Comparison of ENCODE assay signal across 15 mouse cellular contexts in genomic region chr14:34309266-34309665, GRCm38 (mm10). TPM values are rescaled to one million over a fixed set of nuclear protein-coding genes. Genes with fewer than 3 reads are reported as not detected.
A peak's percentile ranks its signal among the peaks of the same experiment; 100 is the strongest.
DNase-seq lines count a peak whose midpoint lies in the region; ATAC-seq and TF ChIP-seq lines count a peak whose summit lies in the region.
"Had no signal": no experiment of that assay in that cellular context is flagged by ENCODE, and none has a peak within 500 bp of the region (broad histone marks: within the 10 kb centered on the region; RNA-seq: fewer than 3 reads in every experiment).

No protein-coding gene starts in this region.

- 89% methylated on average over 4 of the region's 4 CpGs for WGBS in forebrain, embryonic 10.5 days
- WGBS in forebrain, embryonic 15.5 days: 90% methylated on average over 4 of the region's 4 CpGs
- 94% methylated on average over 4 of the region's 4 CpGs for WGBS in kidney, embryonic 14.5 days
- 68% methylated on average over 4 of the region's 4 CpGs for WGBS in liver, embryonic 12.5 days (ENCODE audit: insufficient replicate concordance)

- no peak overlapping the region for H3K9ac ChIP-seq in forebrain, embryonic 15.5 days (replicated peaks)
- peak overlapping the region; percentile 61; the same call in 1 of the 2 replicates for H3K9ac ChIP-seq in kidney, embryonic 14.5 days (ENCODE audit: low read depth, low read length)
- H3K9ac ChIP-seq in CH12.LX (ENCODE audit: insufficient read depth, low read depth): no peak overlapping the region
- H3K9ac ChIP-seq in liver, embryonic 12.5 days: peak overlapping the region; percentile 91; the same call in 1 of the 2 replicates

- no peak for TF ChIP-seq CTCF in CH12.LX (conservative IDR thresholded peaks at IDR 0.05 in 1 of 2, IDR thresholded peaks at IDR 0.05 in 1 of 2; ENCODE audit: low read depth in 2 of 2, low read length in 2 of 2)

- no peak for TF ChIP-seq EP300 in CH12.LX (IDR thresholded peaks at IDR 0.05; ENCODE audit: low read length)

- no peak for TF ChIP-seq POLR2A in CH12.LX (IDR thresholded peaks at IDR 0.05; ENCODE audit: low read depth, low read length)

- peak overlapping the region; percentile 97; the same call in 1 of the 2 replicates for H3K27ac ChIP-seq in forebrain, embryonic 10.5 days
- H3K27ac ChIP-seq in forebrain, embryonic 15.5 days (replicated peaks): no peak overlapping the region
- no peak overlapping the region for H3K27ac ChIP-seq in kidney, embryonic 14.5 days (ENCODE audit: low read depth, low read length)
- H3K27ac ChIP-seq in CH12.LX (ENCODE audit: insufficient read depth, low read depth): no peak overlapping the region
- H3K27ac ChIP-seq in liver, embryonic 12.5 days: 0 out of 2 replicates have a peak overlapping the region, but pooled peaks have one; percentile 91

- in situ Hi-C loops in CH12.LX (cut with MboI; ENCODE audit: low pct_ligation_motif_present, low pct_unique_long_range_greater_than_20kb, low sequenced_read_pairs): no loop called here

- H3K4me1 ChIP-seq in forebrain, embryonic 10.5 days: peaks cover 29% of the 10 kb centered on the region
- H3K4me1 ChIP-seq in forebrain, embryonic 15.5 days: peaks cover 22% of the 10 kb centered on the region
- peaks cover 8% of the 10 kb centered on the region; the same call in 1 of the 2 replicates for H3K4me1 ChIP-seq in kidney, embryonic 14.5 days (ENCODE audit: control insufficient read depth, insufficient read depth, low read length)
- H3K4me1 ChIP-seq in CH12.LX (ENCODE audit: control insufficient read depth in 1 of 2, insufficient read depth in 2 of 2): peaks cover 4 to 35% of the 10 kb centered on the region in 2 experiments; a peak in 3 of 4 replicates
- peaks cover 39% of the 10 kb centered on the region for H3K4me1 ChIP-seq in liver, embryonic 12.5 days

- no peak for DNase-seq in forebrain, embryonic 10.5 days (ENCODE audit: extremely low spot score, low spot score)
- DNase-seq in kidney, postnatal 36 days: no peak
- no peak for DNase-seq in CH12.LX (ENCODE audit: extremely low read depth)
- DNase-seq in layer of hippocampus, postnatal 36 days: no peak
- DNase-seq in ovary, postnatal 10 days (ENCODE audit: low spot score): no peak
- DNase-seq: adrenal gland, postnatal 25 days; kidney, postnatal 14 days; thymus, adult 18-20 months had no signal

- H3K79me2 ChIP-seq in CH12.LX (replicated peaks; ENCODE audit: control insufficient read depth, extremely low read depth, insufficient read depth, poor library complexity, severe bottlenecking): peaks cover 32% of the 10 kb centered on the region

- H3K4me3 ChIP-seq in forebrain, embryonic 10.5 days: peak overlapping the region; percentile 93; the same call in 1 of the 2 replicates
- no peak overlapping the region for H3K4me3 ChIP-seq in forebrain, embryonic 15.5 days
- H3K4me3 ChIP-seq in kidney, embryonic 14.5 days (ENCODE audit: low read length): no peak overlapping the region
- no peak overlapping the region for H3K4me3 ChIP-seq in CH12.LX (replicated peaks in 1 of 3; ENCODE audit: low read depth in 2 of 3, low read length in 2 of 3, poor library complexity in 1 of 3)
- peak overlapping the region; percentile 91; the same call in 1 of the 2 replicates for H3K4me3 ChIP-seq in liver, embryonic 12.5 days

- ATAC-seq in forebrain, embryonic 15.5 days (replicated peaks): no peak
- ATAC-seq in kidney, embryonic 14.5 days (ENCODE audit: low FRiP score, low TSS enrichment): no peak
- ATAC-seq in liver, embryonic 12.5 days: no peak

- no peak overlapping the region for H3K4me2 ChIP-seq in forebrain, embryonic 15.5 days (replicated peaks)
- no peak overlapping the region for H3K4me2 ChIP-seq in kidney, embryonic 14.5 days (replicated peaks; ENCODE audit: low read depth, low read length)
- H3K4me2 ChIP-seq in CH12.LX (ENCODE audit: insufficient read depth, low read depth, poor library complexity, severe bottlenecking): peak overlapping the region; percentile 83; the same call in 1 of the 2 replicates
- peak overlapping the region; percentile 100 for H3K4me2 ChIP-seq in liver, embryonic 12.5 days

- TF ChIP-seq RAD21 in CH12.LX (IDR thresholded peaks at IDR 0.05; ENCODE audit: low read depth, low read length): no peak

- peaks cover 4% of the 10 kb centered on the region for H3K36me3 ChIP-seq in forebrain, embryonic 10.5 days (replicated peaks)
- H3K36me3 ChIP-seq in forebrain, embryonic 15.5 days: no peaks in the 10 kb centered on the region
- no peaks in the 10 kb centered on the region for H3K36me3 ChIP-seq in kidney, embryonic 14.5 days (ENCODE audit: control insufficient read depth, insufficient read depth, low read length)
- H3K36me3 ChIP-seq in CH12.LX (replicated peaks in 1 of 2; ENCODE audit: control insufficient read depth in 1 of 2, insufficient read depth in 1 of 2, low read length in 1 of 2): peaks cover under 1 to 26% of the 10 kb centered on the region in 2 experiments
- no peaks in the 10 kb centered on the region; the same call in 1 of the 2 replicates for H3K36me3 ChIP-seq in liver, embryonic 12.5 days

- no peaks in the 10 kb centered on the region for H3K9me3 ChIP-seq in forebrain, embryonic 10.5 days
- H3K9me3 ChIP-seq in forebrain, embryonic 15.5 days: no peaks in the 10 kb centered on the region
- no peaks in the 10 kb centered on the region for H3K9me3 ChIP-seq in kidney, embryonic 14.5 days (ENCODE audit: control insufficient read depth, low read length)
- H3K9me3 ChIP-seq in CH12.LX (replicated peaks; ENCODE audit: low read length): no peaks in the 10 kb centered on the region
- no peaks in the 10 kb centered on the region for H3K9me3 ChIP-seq in liver, embryonic 12.5 days (replicated peaks)
- H3K9me3 ChIP-seq: hindbrain, embryonic 10.5 days had no signal

- no peaks in the 10 kb centered on the region for H3K27me3 ChIP-seq in forebrain, embryonic 10.5 days (ENCODE audit: poor library complexity, severe bottlenecking)
- H3K27me3 ChIP-seq in forebrain, embryonic 15.5 days: no peaks in the 10 kb centered on the region
- no peaks in the 10 kb centered on the region for H3K27me3 ChIP-seq in kidney, embryonic 14.5 days (ENCODE audit: control insufficient read depth, insufficient read depth, low read length)
- no peaks in the 10 kb centered on the region for H3K27me3 ChIP-seq in CH12.LX (replicated peaks)
- H3K27me3 ChIP-seq in liver, embryonic 12.5 days (replicated peaks): no peaks in the 10 kb centered on the region

- dilution Hi-C loops in CH12.LX (cut with MboI; ENCODE audit: extremely low pct_ligation_motif_present, extremely low pct_unique_long_range_greater_than_20kb, low sequenced_read_pairs): no loop called here

TF ChIP-seq in CH12.LX, 34 proteins besides CTCF, POLR2A, EP300 and RAD21:
- TF ChIP-seq POLR2AphosphoS2 (IDR thresholded peaks at IDR 0.05; ENCODE audit: low read depth, low read length): no peak
- TF ChIP-seq MXI1 (IDR thresholded peaks at IDR 0.05; ENCODE audit: low read depth, low read length): no peak
- TF ChIP-seq ZC3H11A (IDR thresholded peaks at IDR 0.05; ENCODE audit: low read depth, low read length): no peak
- no peak for TF ChIP-seq UBTF (IDR thresholded peaks at IDR 0.05; ENCODE audit: low read depth, low read length)
- TF ChIP-seq MAX (IDR thresholded peaks at IDR 0.05; ENCODE audit: low read length): no peak
- TF ChIP-seq MAZ (IDR thresholded peaks at IDR 0.05; ENCODE audit: low read depth, low read length): no peak
- no peak for TF ChIP-seq HCFC1 (IDR thresholded peaks at IDR 0.05; ENCODE audit: low read depth, low read length)
- TF ChIP-seq KAT2A (IDR thresholded peaks at IDR 0.05; ENCODE audit: insufficient replicate concordance, low read length): no peak
- TF ChIP-seq SIN3A (IDR thresholded peaks at IDR 0.05; ENCODE audit: low read length): no peak
- no peak for TF ChIP-seq ZNF384 (IDR thresholded peaks at IDR 0.05; ENCODE audit: low read depth, low read length)
- TF ChIP-seq PAX5 (IDR thresholded peaks at IDR 0.05; ENCODE audit: low read length): no peak
- no peak for TF ChIP-seq USF1 (IDR thresholded peaks at IDR 0.05; ENCODE audit: low read depth, low read length)
- TF ChIP-seq BHLHE40 (IDR thresholded peaks at IDR 0.05; ENCODE audit: low read depth, low read length): no peak

RNA-seq across cellular contexts. Expression of gene Shld2, which starts 1.0 kb away (rescaled TPM):
- 8.4 and 9.8 TPM in 2 replicates for polyA plus RNA-seq in forebrain, embryonic 10.5 days (2016; fragmentation: Nextera tagmentation; extraction: Ambion mirVana)
- 7.6 and 8.0 TPM in 2 replicates for polyA plus RNA-seq in forebrain, embryonic 15.5 days (2015; fragmentation: Nextera tagmentation; extraction: Ambion mirVana)
- polyA plus RNA-seq in kidney, embryonic 14.5 days (2014; fragmentation: Nextera tagmentation; extraction: Ambion mirVana): 9.3 and 10.1 TPM in 2 replicates
- total RNA-seq in CH12.LX (2012; rRNA removed) (13.4 and 13.9 TPM in 2 replicates), CH12.LX (2014; rRNA removed) (21.8 and 24.1 TPM in 2 replicates)
- polyA plus RNA-seq in CH12.LX (2012; ENCODE audit: insufficient read length, low read depth): 11.4 and 12.0 TPM in 2 replicates
- 8.2 and 9.7 TPM in 2 replicates for polyA plus RNA-seq in liver, embryonic 12.5 days (2016; fragmentation: Nextera tagmentation; extraction: Ambion mirVana)
- 10 to 100 TPM; 12.5 to 13.5 TPM for total RNA-seq in layer of hippocampus, postnatal 36 days (2021)

RNA-seq across cellular contexts. Expression of gene Glud1, which starts 1.3 kb away (rescaled TPM):
- 63.9 and 65.8 TPM in 2 replicates for polyA plus RNA-seq in forebrain, embryonic 10.5 days (2016; fragmentation: Nextera tagmentation; extraction: Ambion mirVana)
- polyA plus RNA-seq in forebrain, embryonic 15.5 days (2015; fragmentation: Nextera tagmentation; extraction: Ambion mirVana): 93.2 and 100 TPM in 2 replicates
- polyA plus RNA-seq in kidney, embryonic 14.5 days (2014; fragmentation: Nextera tagmentation; extraction: Ambion mirVana): 77.3 and 112 TPM in 2 replicates
- total RNA-seq in CH12.LX (2012; rRNA removed): 87.3 and 89.9 TPM in 2 replicates
- 116 and 118 TPM in 2 replicates for total RNA-seq in CH12.LX (2014; rRNA removed)
- polyA plus RNA-seq in CH12.LX (2012; ENCODE audit: insufficient read length, low read depth): 134 and 143 TPM in 2 replicates
- polyA plus RNA-seq in liver, embryonic 12.5 days (2016; fragmentation: Nextera tagmentation; extraction: Ambion mirVana): 137 and 145 TPM in 2 replicates
- total RNA-seq in layer of hippocampus, postnatal 36 days (2021): 100 to 1,000 TPM; 309 to 341 TPM

RNA-seq across cellular contexts. Expression of gene Fam25c, which starts 46.0 kb away (rescaled TPM):
- polyA plus RNA-seq in forebrain, embryonic 10.5 days (2016; fragmentation: Nextera tagmentation; extraction: Ambion mirVana): not detected in 2 replicates
- polyA plus RNA-seq in forebrain, embryonic 15.5 days (2015; fragmentation: Nextera tagmentation; extraction: Ambion mirVana): not detected in 2 replicates
- not detected in 2 replicates for polyA plus RNA-seq in kidney, embryonic 14.5 days (2014; fragmentation: Nextera tagmentation; extraction: Ambion mirVana)
- total RNA-seq in CH12.LX (2012; rRNA removed): not detected in 2 replicates
- not detected in 2 replicates for total RNA-seq in CH12.LX (2014; rRNA removed)
- polyA plus RNA-seq in CH12.LX (2012; ENCODE audit: insufficient read length, low read depth): not detected in 2 replicates
- not detected in 2 replicates for polyA plus RNA-seq in liver, embryonic 12.5 days (2016; fragmentation: Nextera tagmentation; extraction: Ambion mirVana)
- not detected for total RNA-seq in layer of hippocampus, postnatal 36 days (2021)
- total RNA-seq: adrenal gland, postnatal 25 days; gastrocnemius, adult 18-20 months had no signal
- polyA plus RNA-seq: cerebellum, adult 2 months; erythroblast, embryonic 14.5 days; hindbrain, embryonic 10.5 days had no signal

Comparison
In these comparisons a context has a peak if more than half of its experiments do, and no peak if none do; other contexts are left out.
1. H3K27ac ChIP-seq: peak in forebrain, embryonic 10.5 days (single experiment) and liver, embryonic 12.5 days (single experiment); none in forebrain, embryonic 15.5 days (single experiment), kidney, embryonic 14.5 days (single experiment) and CH12.LX (single experiment).
2. H3K4me3 ChIP-seq: peak in forebrain, embryonic 10.5 days (single experiment) and liver, embryonic 12.5 days (single experiment); none in forebrain, embryonic 15.5 days (single experiment), kidney, embryonic 14.5 days (single experiment) and CH12.LX (0 of 3).
3. H3K4me2 ChIP-seq: peak in CH12.LX (single experiment) and liver, embryonic 12.5 days (single experiment); none in forebrain, embryonic 15.5 days (single experiment) and kidney, embryonic 14.5 days (single experiment).
4. H3K9ac ChIP-seq: peak in kidney, embryonic 14.5 days (single experiment) and liver, embryonic 12.5 days (single experiment); none in forebrain, embryonic 15.5 days (single experiment) and CH12.LX (single experiment).